Mouse (Mus musculus): Measurements from ENCODE around the gene Msi2. TPM values are rescaled to one million over a fixed set of nuclear protein-coding genes. Genes with fewer than 3 reads are reported as not detected.

Gene Msi2
- total and polyA plus RNA-seq, 2 experiments, result 6.4 to 10.8 TPM

- DNase-seq (ENCODE audit: extremely low read depth, low read depth, low spot score), result peak; percentile 52
- Histone ChIP-seq H3K79me2 (ENCODE audit: control insufficient read depth, insufficient read depth, low read length) (no peaks in the 10 kb centered on the region), H3K4me3 (ENCODE audit: insufficient read depth, low read depth, low read length) (no peak overlapping the region), H3K9ac (ENCODE audit: low read depth, low read length) (no peak overlapping the region), H3K27ac (replicated peaks; ENCODE audit: insufficient read depth, low read depth, low read length) (no peak overlapping the region), H3K36me3 (ENCODE audit: control insufficient read depth, insufficient read depth, low read length) (no peaks in the 10 kb centered on the region), H3K4me1 (ENCODE audit: control insufficient read depth, insufficient read depth, low read length) (no peaks in the 10 kb centered on the region), H3K27me3 (ENCODE audit: control insufficient read depth, insufficient read depth, low read length) (no peaks in the 10 kb centered on the region)
- 72% methylated on average over 8 of the region's 8 CpGs for WGBS
- TF ChIP-seq POLR2A (IDR thresholded peaks at IDR 0.05; ENCODE audit: extremely low read depth, insufficient read depth, low read length) (no peak), CTCF (IDR thresholded peaks at IDR 0.05; ENCODE audit: low read depth, low read length) (no peak)
Observed at GRCm38 (mm10) chr11:88688644-88689043, 29.7 kb downstream of the Msi2 start.

GRCm38 (mm10) chr11:88687711-88688110, 30.6 kb downstream of the Msi2 start:
- Histone ChIP-seq H3K79me2 (ENCODE audit: control insufficient read depth, insufficient read depth, low read length) (no peaks in the 10 kb centered on the region), H3K27me3 (ENCODE audit: control insufficient read depth, insufficient read depth, low read length) (no peaks in the 10 kb centered on the region), H3K9ac (ENCODE audit: low read depth, low read length) (no peak overlapping the region), H3K36me3 (ENCODE audit: control insufficient read depth, insufficient read depth, low read length) (no peaks in the 10 kb centered on the region), H3K27ac (replicated peaks; ENCODE audit: insufficient read depth, low read depth, low read length) (no peak overlapping the region), H3K4me1 (ENCODE audit: control insufficient read depth, insufficient read depth, low read length) (no peaks in the 10 kb centered on the region), H3K4me3 (ENCODE audit: insufficient read depth, low read depth, low read length) (no peak overlapping the region)
- DNase-seq (ENCODE audit: extremely low read depth, low read depth, low spot score), result no peak
- no peak for TF ChIP-seq POLR2A (IDR thresholded peaks at IDR 0.05; ENCODE audit: extremely low read depth, insufficient read depth, low read length)
- no peak for TF ChIP-seq CTCF (IDR thresholded peaks at IDR 0.05; ENCODE audit: low read depth, low read length)
- WGBS, result 87% methylated on average over 12 of the region's 12 CpGs

- no peak for DNase-seq (ENCODE audit: extremely low read depth, low read depth, low spot score)
- H3K36me3 ChIP-seq (ENCODE audit: control insufficient read depth, insufficient read depth, low read length), result no peaks in the 10 kb centered on the region
- no peaks in the 10 kb centered on the region for H3K27me3 ChIP-seq (ENCODE audit: control insufficient read depth, insufficient read depth, low read length)
- H3K4me1 ChIP-seq (ENCODE audit: control insufficient read depth, insufficient read depth, low read length), result no peaks in the 10 kb centered on the region
- H3K27ac ChIP-seq (replicated peaks; ENCODE audit: insufficient read depth, low read depth, low read length), result no peak overlapping the region
- no peaks in the 10 kb centered on the region for H3K79me2 ChIP-seq (ENCODE audit: control insufficient read depth, insufficient read depth, low read length)
- WGBS, result 23% methylated on average over 5 of the region's 5 CpGs
- no peak for TF ChIP-seq POLR2A (IDR thresholded peaks at IDR 0.05; ENCODE audit: extremely low read depth, insufficient read depth, low read length)
- TF ChIP-seq CTCF (IDR thresholded peaks at IDR 0.05; ENCODE audit: low read depth, low read length), result no peak
- H3K9ac ChIP-seq (ENCODE audit: low read depth, low read length), result no peak overlapping the region
- no peak overlapping the region for H3K4me3 ChIP-seq (ENCODE audit: insufficient read depth, low read depth, low read length)
Observed at GRCm38 (mm10) chr11:88687010-88687409, 31.3 kb downstream of the Msi2 start.

- Histone ChIP-seq H3K4me1 (ENCODE audit: control insufficient read depth, insufficient read depth, low read length) (no peaks in the 10 kb centered on the region), H3K79me2 (ENCODE audit: control insufficient read depth, insufficient read depth, low read length) (no peaks in the 10 kb centered on the region), H3K9ac (ENCODE audit: low read depth, low read length) (no peak overlapping the region), H3K27me3 (ENCODE audit: control insufficient read depth, insufficient read depth, low read length) (no peaks in the 10 kb centered on the region), H3K27ac (replicated peaks; ENCODE audit: insufficient read depth, low read depth, low read length) (no peak overlapping the region), H3K36me3 (ENCODE audit: control insufficient read depth, insufficient read depth, low read length) (no peaks in the 10 kb centered on the region), H3K4me3 (ENCODE audit: insufficient read depth, low read depth, low read length) (no peak overlapping the region)
- whole genome bisulfite sequencing, result 95% methylated on average over 7 of the region's 7 CpGs
- TF ChIP-seq CTCF (IDR thresholded peaks at IDR 0.05; ENCODE audit: low read depth, low read length) (no peak), POLR2A (IDR thresholded peaks at IDR 0.05; ENCODE audit: extremely low read depth, insufficient read depth, low read length) (no peak)
- DNase-seq (ENCODE audit: extremely low read depth, low read depth, low spot score), result no peak
Observed at GRCm38 (mm10) chr11:88686061-88686460, 32.3 kb downstream of the Msi2 start.

- WGBS, result 75% methylated on average over 14 of the region's 14 CpGs
Observed at GRCm38 (mm10) chr11:88683026-88683770, 35.1 kb downstream of the Msi2 start.

GRCm38 (mm10) chr11:88677350-88677749, 41.0 kb downstream of the Msi2 start:
- no peak for DNase-seq (ENCODE audit: extremely low read depth, low read depth, low spot score)
- WGBS, result 97% methylated on average over 7 of the region's 7 CpGs
- no peaks in the 10 kb centered on the region for H3K27me3 ChIP-seq (ENCODE audit: control insufficient read depth, insufficient read depth, low read length)

More at GRCm38 (mm10) chr11:88683026-88683770, 35.1 kb downstream of the Msi2 start:
- Histone ChIP-seq H3K36me3 (ENCODE audit: control insufficient read depth, insufficient read depth, low read length) (no peaks in the 10 kb centered on the region), H3K27ac (replicated peaks; ENCODE audit: insufficient read depth, low read depth, low read length) (no peak overlapping the region), H3K79me2 (ENCODE audit: control insufficient read depth, insufficient read depth, low read length) (no peaks in the 10 kb centered on the region), H3K9ac (ENCODE audit: low read depth, low read length) (no peak overlapping the region), H3K4me1 (ENCODE audit: control insufficient read depth, insufficient read depth, low read length) (no peaks in the 10 kb centered on the region), H3K4me3 (ENCODE audit: insufficient read depth, low read depth, low read length) (no peak overlapping the region), H3K27me3 (ENCODE audit: control insufficient read depth, insufficient read depth, low read length) (no peaks in the 10 kb centered on the region)
- no peak for TF ChIP-seq CTCF (IDR thresholded peaks at IDR 0.05; ENCODE audit: low read depth, low read length)
- no peak for DNase-seq (ENCODE audit: extremely low read depth, low read depth, low spot score)

More at GRCm38 (mm10) chr11:88677350-88677749, 41.0 kb downstream of the Msi2 start:
- Histone ChIP-seq H3K79me2 (ENCODE audit: control insufficient read depth, insufficient read depth, low read length) (no peaks in the 10 kb centered on the region), H3K27ac (replicated peaks; ENCODE audit: insufficient read depth, low read depth, low read length) (no peak overlapping the region), H3K36me3 (ENCODE audit: control insufficient read depth, insufficient read depth, low read length) (no peaks in the 10 kb centered on the region), H3K9ac (ENCODE audit: low read depth, low read length) (no peak overlapping the region), H3K4me1 (ENCODE audit: control insufficient read depth, insufficient read depth, low read length) (0 out of 2 replicates have a peak, but pooled peaks cover 2% of the 10 kb centered on the region), H3K4me3 (ENCODE audit: insufficient read depth, low read depth, low read length) (no peak overlapping the region)
- TF ChIP-seq POLR2A (IDR thresholded peaks at IDR 0.05; ENCODE audit: extremely low read depth, insufficient read depth, low read length), result no peak
- TF ChIP-seq CTCF (IDR thresholded peaks at IDR 0.05; ENCODE audit: low read depth, low read length), result no peak
